Mouse (Mus musculus): ENCODE measurements around the gene B3gnt7.

Gene B3gnt7

GRCm38 (mm10) chr1:86302532-86302931 lies at the start of gene B3gnt7:
B3gnt7 (plus strand) TSS chr1:86302832.
- ChIA-PET POLR2A (interaction anchor here in 3 of 4 experiments (0.9 to 3.4 kb wide), 8 partner anchors 9 to 114 kb away, joined by 3 to 15 read pairs (median 8); partner anchors contain the start of gene Ncl (in 1 of the 3)), CTCF (interaction anchor here in 2 of 4 experiments (0.6 to 1.1 kb wide), 4 partner anchors 9 to 191 kb away, joined by 3 to 4 read pairs (median 3); no protein-coding TSS in a partner anchor)

DNA sequence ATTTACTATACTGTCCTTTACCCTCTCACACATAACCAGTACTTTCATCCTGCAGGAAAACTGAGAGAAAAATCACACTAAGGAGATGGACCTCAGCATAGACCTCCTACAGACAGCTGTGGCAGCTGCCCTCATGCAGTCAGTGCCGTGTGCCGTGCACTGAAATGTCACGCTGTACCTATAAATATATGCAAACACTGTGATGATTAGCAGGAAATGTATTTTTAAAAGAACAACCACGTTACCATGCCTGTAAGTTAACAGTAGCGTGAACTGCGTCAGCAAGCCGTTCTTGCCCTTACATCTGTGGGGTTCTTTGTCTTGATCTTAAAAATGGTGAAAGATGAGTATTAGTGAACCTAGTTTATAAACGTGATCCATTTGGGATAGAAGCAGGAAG lies 49.2 kb upstream of the B3gnt7 start:
- CTCF ChIA-PET, result interaction anchor here in 1 of 4 experiments (0.7 kb wide), 1 partner anchor 136 kb away, joined by 3 read pairs; no protein-coding TSS in a partner anchor

DNA sequence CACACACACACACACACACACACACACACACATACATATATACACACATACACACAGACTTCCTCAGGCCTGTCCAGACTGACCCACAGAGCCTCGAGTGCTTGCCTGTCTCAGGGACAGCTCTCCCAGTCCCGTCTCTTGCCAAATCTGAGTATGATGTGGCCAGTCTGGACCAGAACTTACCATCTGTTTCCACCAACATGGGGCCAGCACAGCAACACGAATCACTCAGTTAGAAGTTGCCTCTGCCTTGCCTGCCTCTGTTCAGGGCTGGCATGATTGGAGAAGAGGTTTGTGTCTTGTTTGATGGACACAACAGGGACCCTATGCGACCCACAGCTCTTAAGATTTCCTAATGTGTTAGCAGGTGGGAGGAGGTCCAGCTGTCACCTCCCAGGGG lies 46.3 kb upstream of the B3gnt7 start:
- ChIA-PET POLR2A (interaction anchor here in 1 of 4 experiments (1.0 kb wide), 1 partner anchor 47 kb away, joined by 3 read pairs; the partner anchor contains the start of gene B3gnt7), CTCF (no interaction called here)

More for the DNA sequence above, 49.2 kb upstream of the B3gnt7 start:
- POLR2A ChIA-PET, result interaction anchor here in 1 of 4 experiments (1.4 kb wide), 1 partner anchor 44 kb away, joined by 4 read pairs; no protein-coding TSS in a partner anchor

DNA sequence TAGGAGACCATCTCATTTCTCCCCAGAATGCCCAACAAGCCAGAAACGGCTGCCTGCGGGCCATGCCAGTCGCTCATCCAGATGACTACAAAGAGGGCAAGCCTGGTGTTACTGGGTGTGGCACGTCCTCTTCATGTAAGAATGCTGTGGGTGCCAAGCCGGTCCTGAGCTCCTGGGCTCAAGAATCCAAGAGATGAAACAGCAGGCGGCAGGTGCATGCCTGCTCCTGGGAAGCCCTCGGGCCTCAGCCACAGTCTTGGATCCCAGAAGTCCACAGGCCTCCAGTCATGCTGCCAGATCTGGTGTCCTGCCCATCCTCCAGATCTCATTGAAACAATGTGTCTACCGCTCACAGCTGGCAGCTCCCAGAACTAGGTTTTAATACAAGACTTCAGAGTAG lies 45.4 kb upstream of the B3gnt7 start:
- ChIA-PET CTCF (no interaction called here), POLR2A (interaction anchor here in 2 of 4 experiments (0.7 to 1.1 kb wide), 3 partner anchors 12 to 241 kb away, joined by 3 to 4 read pairs (median 3); partner anchors contain the start of gene B3gnt7 (in 1 of the 2))

DNA sequence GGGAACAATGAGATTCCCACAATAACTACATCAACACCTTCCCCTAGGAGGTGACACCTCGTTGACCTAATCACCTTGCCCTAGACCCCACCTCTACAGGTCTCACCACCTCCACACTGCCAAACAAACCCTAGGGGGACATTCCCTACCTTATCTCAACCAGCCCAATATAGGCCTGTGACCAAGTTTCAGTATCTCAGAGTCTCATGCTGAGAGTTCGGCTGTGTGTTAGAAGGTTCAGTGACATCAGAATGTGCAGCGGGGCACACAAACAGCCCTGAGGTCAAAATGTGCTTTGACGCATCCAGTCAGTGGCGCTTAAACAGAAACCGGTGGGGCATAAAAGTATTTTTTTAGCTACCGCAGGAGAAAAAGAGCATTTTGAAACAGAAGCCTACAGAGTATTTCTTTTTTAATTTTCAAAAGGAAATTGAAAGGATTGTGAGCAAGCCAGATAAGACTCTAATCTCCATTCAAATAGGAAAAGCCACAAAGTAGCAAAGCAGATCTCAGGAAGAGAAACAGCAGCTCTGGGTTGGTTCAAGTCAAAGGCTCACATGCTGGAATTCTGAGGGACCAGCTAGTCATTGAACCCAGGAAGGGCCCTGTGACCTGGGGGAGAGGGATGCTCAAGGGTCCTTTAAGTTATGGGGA lies 44.3 kb upstream of the B3gnt7 start:
- ChIA-PET POLR2A (interaction anchor here in 3 of 4 experiments (0.6 to 2.3 kb wide), 7 partner anchors 11 to 608 kb away, joined by 3 to 5 read pairs (median 3); partner anchors contain the start of gene Sp100 (in 1 of the 3)), CTCF (interaction anchor here in 1 of 4 experiments (1.1 kb wide), 1 partner anchor 81 kb away, joined by 3 read pairs; no protein-coding TSS in a partner anchor)

DNA sequence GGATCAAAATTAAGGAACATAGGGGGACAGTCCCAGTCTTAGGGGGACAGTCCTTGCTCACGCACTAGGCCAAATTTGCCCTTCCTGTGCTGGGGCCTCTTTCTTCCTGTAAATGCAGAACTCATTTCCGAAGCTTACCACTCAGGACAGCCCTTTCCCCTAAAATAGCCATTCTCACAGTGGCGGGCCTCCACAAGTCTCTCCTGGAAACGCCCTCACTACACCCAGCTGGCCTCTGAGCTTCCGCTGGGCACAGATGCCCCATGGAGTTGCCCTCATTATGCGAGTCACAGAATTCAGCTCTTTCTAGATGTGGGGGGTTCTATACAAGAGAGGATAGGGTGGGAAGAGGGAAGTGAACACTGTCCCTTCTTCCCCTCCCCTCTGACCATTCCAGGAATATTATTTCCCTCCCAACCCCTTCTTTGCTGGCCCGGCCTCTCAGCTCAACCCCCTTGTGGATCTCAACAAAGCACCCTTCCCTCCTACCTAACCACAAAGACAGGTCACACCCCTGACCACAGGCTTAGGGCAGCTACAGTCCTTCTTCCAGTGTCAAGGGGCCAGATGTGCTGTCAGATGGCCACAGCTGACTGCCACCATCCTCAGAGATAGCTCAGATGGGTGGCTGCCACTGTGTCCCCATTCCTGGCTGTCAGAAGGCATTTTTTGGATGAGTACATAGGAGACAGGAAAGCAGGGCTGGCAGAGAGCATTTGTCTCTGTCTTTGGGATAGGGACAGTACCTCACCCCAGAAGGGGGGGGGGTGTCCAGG lies 38.9 kb upstream of the B3gnt7 start:
- ChIA-PET POLR2A (interaction anchor here in 2 of 4 experiments (0.8 to 2.1 kb wide), 3 partner anchors 13 to 76 kb away, joined by 3 to 6 read pairs (median 4); no protein-coding TSS in a partner anchor), CTCF (interaction anchor here in 2 of 4 experiments (0.6 to 1.1 kb wide), 2 partner anchors 13 to 526 kb away, joined by 3 read pairs; no protein-coding TSS in a partner anchor)

- CTCF ChIA-PET, result no interaction called here
- POLR2A ChIA-PET, result interaction anchor here in 1 of 4 experiments (1.1 kb wide), 1 partner anchor 84 kb away, joined by 3 read pairs; no protein-coding TSS in a partner anchor
Observed at GRCm38 (mm10) chr1:86265060-86265459, 37.6 kb upstream of the B3gnt7 start.

GRCm38 (mm10) chr1:86268492-86269189 lies 34.0 kb upstream of the B3gnt7 start:
- POLR2A ChIA-PET, result interaction anchor here in 2 of 4 experiments (0.7 to 1.8 kb wide), 8 partner anchors 10 to 88 kb away, joined by 3 to 11 read pairs (median 3); no protein-coding TSS in a partner anchor
- CTCF ChIA-PET, result interaction anchor here in 2 of 4 experiments (0.7 to 2.2 kb wide), 3 partner anchors 42 to 90 kb away, joined by 3 to 8 read pairs (median 6); no protein-coding TSS in a partner anchor

DNA sequence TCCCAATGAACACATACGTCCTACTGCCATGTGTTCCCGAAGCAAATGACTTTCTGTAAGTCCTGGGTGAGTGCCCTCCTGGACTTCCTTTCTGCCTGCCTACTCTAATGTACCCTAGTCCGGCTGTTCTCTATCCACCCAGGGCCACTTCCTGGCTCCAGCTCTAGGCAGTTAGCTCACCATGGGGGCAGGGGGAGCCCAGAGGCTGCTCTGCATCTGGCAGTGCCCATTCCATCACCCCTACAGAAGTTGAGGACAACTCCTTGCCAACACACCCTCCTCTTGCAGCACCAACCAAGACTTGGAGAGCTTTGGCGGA lies 33.5 kb upstream of the B3gnt7 start:
- POLR2A ChIA-PET, result interaction anchor here (0.5 to 1.8 kb wide), 15 partner anchors 10 to 210 kb away, joined by 3 to 11 read pairs (median 3); no protein-coding TSS in a partner anchor
- CTCF ChIA-PET, result interaction anchor here in 3 of 4 experiments (0.7 to 2.2 kb wide), 5 partner anchors 42 to 146 kb away, joined by 3 to 8 read pairs (median 3); no protein-coding TSS in a partner anchor

DNA sequence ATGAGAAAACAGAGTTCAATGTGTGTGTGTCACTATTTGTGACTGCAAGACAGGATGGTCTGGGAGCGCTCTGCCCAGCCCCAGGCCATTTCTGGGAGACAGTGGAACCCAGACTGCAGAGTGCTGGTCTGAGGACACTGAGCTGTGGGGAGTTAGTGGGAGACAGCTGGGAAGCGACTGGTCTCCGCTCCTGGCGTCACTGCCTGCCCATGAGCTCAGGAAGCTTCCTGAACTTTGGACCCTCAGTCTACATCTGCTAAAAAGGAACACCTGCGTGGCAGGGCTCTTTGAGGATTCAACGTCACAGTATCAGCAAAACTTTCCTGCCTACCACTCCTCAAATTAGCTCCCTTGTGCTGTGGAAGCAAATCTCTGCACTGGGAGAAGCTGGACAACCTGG lies 30.9 kb upstream of the B3gnt7 start:
- ChIA-PET POLR2A (interaction anchor here in 2 of 4 experiments (0.7 to 1.7 kb wide), 7 partner anchors 17 to 77 kb away, joined by 3 to 4 read pairs (median 4); no protein-coding TSS in a partner anchor), CTCF (interaction anchor here in 2 of 4 experiments (0.9 to 1.4 kb wide), 4 partner anchors 29 to 93 kb away, joined by 3 to 4 read pairs (median 3); no protein-coding TSS in a partner anchor)

DNA sequence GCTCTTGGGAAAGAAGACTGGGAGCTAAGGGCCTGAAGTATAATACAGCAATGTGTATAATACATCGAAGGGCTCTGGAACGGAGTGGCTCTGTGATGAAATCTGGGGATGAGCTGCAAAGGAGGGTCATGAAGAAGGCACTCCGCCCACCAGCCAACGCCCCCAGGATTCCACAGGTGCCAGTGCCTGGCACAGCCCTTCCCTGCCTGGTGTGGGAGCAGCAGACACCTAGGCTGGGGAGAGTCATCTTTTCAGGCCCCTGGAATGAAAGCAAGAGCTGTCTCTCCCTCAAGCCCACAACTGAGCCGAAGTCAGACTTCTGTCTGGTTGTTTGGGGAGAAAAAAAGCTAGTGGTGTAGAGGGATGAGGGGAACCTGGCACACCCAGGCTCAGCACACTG lies 25.6 kb upstream of the B3gnt7 start:
- POLR2A ChIA-PET, result interaction anchor here in 3 of 4 experiments (0.8 to 2.0 kb wide), 9 partner anchors 13 to 82 kb away, joined by 3 to 11 read pairs (median 3); partner anchors contain the start of gene Ncl (in 1 of the 3)
- CTCF ChIA-PET, result no interaction called here

DNA sequence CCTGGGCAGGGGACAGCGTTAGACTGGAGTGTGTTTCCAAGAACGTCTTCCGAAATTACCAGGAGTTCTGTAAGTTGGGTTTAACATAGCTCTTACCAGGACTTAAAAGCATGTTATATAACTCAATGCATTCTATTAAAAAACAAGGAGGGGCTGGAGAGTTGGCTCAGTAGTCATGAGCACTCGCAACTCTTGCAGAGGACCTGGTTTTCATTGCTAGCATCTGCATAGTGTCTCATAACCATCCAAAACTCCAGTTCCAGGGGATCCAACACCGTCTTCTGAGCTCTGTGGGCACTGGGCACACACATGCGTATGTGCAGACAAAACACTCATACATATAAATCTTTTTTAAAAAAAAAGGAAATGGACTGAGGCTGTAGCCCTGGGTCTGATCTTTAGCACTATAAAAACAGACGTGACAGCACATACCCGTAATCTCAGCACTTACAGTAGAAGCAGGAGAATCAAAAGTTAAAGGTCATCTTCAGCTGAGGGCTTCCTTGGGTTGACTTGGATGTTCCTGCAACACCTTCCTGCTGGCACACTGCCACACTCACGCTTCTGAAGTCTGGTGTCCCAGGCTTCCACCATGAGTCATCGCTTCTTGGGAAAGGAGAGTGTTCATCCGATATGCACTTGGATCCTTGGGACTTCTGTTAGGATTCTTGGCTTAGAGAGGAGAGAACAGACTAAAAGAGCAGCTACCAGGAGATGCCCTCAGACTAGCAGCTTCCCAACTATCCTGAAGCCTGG lies 20.7 kb upstream of the B3gnt7 start:
- CTCF ChIA-PET, result interaction anchor here in 3 of 4 experiments (0.6 to 0.7 kb wide), 4 partner anchors 100 to 151 kb away, joined by 3 to 8 read pairs (median 5); no protein-coding TSS in a partner anchor

GRCm38 (mm10) chr1:86284101-86284500 lies 18.5 kb upstream of the B3gnt7 start:
- ChIA-PET CTCF (interaction anchor here in 2 of 4 experiments (0.6 to 1.0 kb wide), 3 partner anchors 11 to 421 kb away, joined by 3 to 4 read pairs (median 3); no protein-coding TSS in a partner anchor), POLR2A (interaction anchor here in 3 of 4 experiments (0.6 to 2.4 kb wide), 11 partner anchors 15 to 277 kb away, joined by 3 to 8 read pairs (median 4); no protein-coding TSS in a partner anchor)

More for the DNA sequence above, 20.7 kb upstream of the B3gnt7 start:
- POLR2A ChIA-PET, result interaction anchor here in 2 of 4 experiments (1.4 to 2.4 kb wide), 4 partner anchors 13 to 95 kb away, joined by 3 to 7 read pairs (median 4); partner anchors contain the start of gene Ncl (in 1 of the 2)

GRCm38 (mm10) chr1:86285295-86285694 lies 17.3 kb upstream of the B3gnt7 start:
- ChIA-PET CTCF (no interaction called here), POLR2A (interaction anchor here in 3 of 4 experiments (0.6 to 1.7 kb wide), 10 partner anchors 9 to 96 kb away, joined by 3 to 8 read pairs (median 4); no protein-coding TSS in a partner anchor)

- ChIA-PET CTCF (no interaction called here), POLR2A (interaction anchor here in 2 of 4 experiments (0.6 to 1.5 kb wide), 4 partner anchors 11 to 412 kb away, joined by 3 to 4 read pairs (median 3); no protein-coding TSS in a partner anchor)
Observed at GRCm38 (mm10) chr1:86287473-86287872, 15.2 kb upstream of the B3gnt7 start.

DNA sequence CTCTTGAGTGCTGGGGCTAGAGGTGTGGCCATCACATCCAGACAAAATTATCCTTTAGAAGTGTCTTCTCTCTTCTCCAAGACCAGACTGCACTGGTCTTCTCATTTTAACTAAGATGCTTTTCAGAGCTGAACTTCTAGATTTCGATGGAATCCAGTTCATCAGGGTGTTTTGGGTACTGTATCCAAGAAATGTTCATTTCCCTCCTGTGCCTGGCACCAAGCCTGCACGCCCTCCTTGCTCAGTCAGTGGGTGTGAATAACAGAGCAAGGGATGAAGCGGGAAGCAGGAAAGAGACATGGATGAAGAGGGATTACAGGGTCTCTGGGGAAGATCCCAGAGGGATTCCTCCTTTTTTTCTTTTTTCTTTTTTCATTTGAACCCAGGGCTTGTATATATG lies 12.2 kb upstream of the B3gnt7 start:
- ChIA-PET POLR2A (interaction anchor here in 1 of 4 experiments (0.9 to 1.5 kb wide), 2 partner anchors 19 to 437 kb away, joined by 4 to 5 read pairs; no protein-coding TSS in a partner anchor), CTCF (no interaction called here)

- ChIA-PET CTCF (interaction anchor here in 1 of 4 experiments (0.6 kb wide), 1 partner anchor 104 kb away, joined by 3 read pairs; no protein-coding TSS in a partner anchor), POLR2A (interaction anchor here in 1 of 4 experiments (2.2 to 4.4 kb wide), 3 partner anchors 11 to 52 kb away, joined by 7 to 19 read pairs (median 19); no protein-coding TSS in a partner anchor)
Observed at GRCm38 (mm10) chr1:86293091-86293490, 9.5 kb upstream of the B3gnt7 start.

All from embryonic stem cell, embryonic (primary cell).